Mouse (Mus musculus): ENCODE measurements around the gene Mapkapk3. TPM values are rescaled to one million over a fixed set of nuclear protein-coding genes. Genes with fewer than 3 reads are reported as not detected.
A peak's percentile ranks its signal among the peaks of the same experiment; 100 is the strongest.

Mapkapk3 gene
- total and polyA plus RNA-seq, 3 experiments, result 29.9 to 39.8 (median 30.1) TPM

DNA sequence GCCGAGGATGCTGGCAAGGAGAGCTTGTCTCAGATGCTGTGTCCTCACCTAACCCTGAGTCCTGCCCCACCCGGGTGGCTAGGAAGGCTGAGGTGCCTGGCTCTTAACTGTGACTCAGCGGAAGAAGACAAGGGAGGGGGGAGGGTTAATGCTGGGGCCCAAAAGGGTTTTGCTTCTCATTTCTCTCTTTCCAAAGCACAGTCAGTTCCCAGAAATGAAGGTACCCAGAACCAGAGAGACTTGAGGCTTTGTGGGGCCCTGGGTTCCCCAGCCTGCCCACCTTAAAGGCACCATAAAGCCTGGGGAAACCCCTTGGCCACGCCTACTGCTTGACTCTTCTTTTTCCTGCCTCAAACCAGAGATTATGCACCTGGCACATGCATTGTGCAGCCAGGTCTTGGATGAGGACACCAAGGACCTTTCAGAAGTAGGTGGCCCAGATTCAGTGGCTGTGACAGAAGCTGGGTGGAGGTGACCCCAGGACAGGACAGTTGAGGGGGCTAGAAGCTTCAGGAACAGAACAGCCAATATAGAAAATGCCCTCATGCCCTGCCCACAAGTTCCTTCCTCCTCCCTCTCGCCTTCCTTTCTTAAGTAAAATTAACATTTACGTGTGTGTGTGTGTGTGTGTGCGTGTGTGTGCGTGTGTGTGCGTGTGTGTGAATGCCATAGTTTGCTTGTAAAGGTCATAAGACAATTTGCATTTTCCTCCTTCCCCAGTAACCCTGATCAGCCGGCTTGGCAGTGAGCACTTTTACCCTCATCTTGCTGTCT is 23.3 kb upstream of the Mapkapk3 start (continued):
- TF ChIP-seq JUN (IDR thresholded peaks at IDR 0.05; ENCODE audit: insufficient read depth, low read depth, low read length) (peak; percentile 72), PAX5 (IDR thresholded peaks at IDR 0.05; ENCODE audit: low read length) (no peak), SMC3 (IDR thresholded peaks at IDR 0.05; ENCODE audit: low read depth, low read length) (peak; percentile 44; the same call in 1 of the 2 replicates), MAFK (IDR thresholded peaks at IDR 0.05; ENCODE audit: insufficient replicate concordance, low read length) (peak; percentile 92), ZKSCAN1 (IDR thresholded peaks at IDR 0.05; ENCODE audit: borderline replicate concordance, low read depth, low read length) (no peak), BHLHE40 (IDR thresholded peaks at IDR 0.05; ENCODE audit: low read depth, low read length) (peak; percentile 91), ZC3H11A (IDR thresholded peaks at IDR 0.05; ENCODE audit: low read depth, low read length) (no peak), TCF12 (IDR thresholded peaks at IDR 0.05; ENCODE audit: low read depth, low read length) (peak; percentile 94), ZMIZ1 (IDR thresholded peaks at IDR 0.05; ENCODE audit: low read depth, low read length) (peak; percentile 84; the same call in 1 of the 2 replicates), KAT2A (IDR thresholded peaks at IDR 0.05; ENCODE audit: insufficient replicate concordance, low read length) (peak; percentile 68; the same call in 1 of the 2 replicates), MAZ (IDR thresholded peaks at IDR 0.05; ENCODE audit: low read depth, low read length) (peak; percentile 98), USF2 (conservative IDR thresholded peaks at IDR 0.05; ENCODE audit: low read depth, low read length) (no peak), GABPA (IDR thresholded peaks at IDR 0.05; ENCODE audit: insufficient replicate concordance, low read depth, low read length) (peak; percentile 17; the same call in 1 of the 2 replicates), POLR2AphosphoS2 (IDR thresholded peaks at IDR 0.05; ENCODE audit: low read depth, low read length) (no peak), UBTF (IDR thresholded peaks at IDR 0.05; ENCODE audit: low read depth, low read length) (no peak)

GRCm38 (mm10) chr9:107309600-107309999 is 19.9 kb upstream of the Mapkapk3 start:
- Histone ChIP-seq H3K9ac (ENCODE audit: insufficient read depth, low read depth) (no peak overlapping the region), H3K36me3 (replicated peaks in 1 of 2; ENCODE audit: control insufficient read depth in 1 of 2, insufficient read depth in 1 of 2, low read length in 1 of 2) (no peaks in the 10 kb centered on the region), H3K27ac (ENCODE audit: insufficient read depth, low read depth) (no peak overlapping the region), H3K27me3 (replicated peaks) (no peaks in the 10 kb centered on the region), H3K4me2 (ENCODE audit: insufficient read depth, low read depth, poor library complexity, severe bottlenecking) (no peak overlapping the region), H3K4me3 (replicated peaks in 1 of 3; ENCODE audit: low read depth in 2 of 3, low read length in 2 of 3, poor library complexity in 1 of 3) (no peak overlapping the region), H3K9me3 (replicated peaks; ENCODE audit: low read length) (no peaks in the 10 kb centered on the region), H3K79me2 (replicated peaks; ENCODE audit: control insufficient read depth, extremely low read depth, insufficient read depth, poor library complexity, severe bottlenecking) (no peaks in the 10 kb centered on the region), H3K4me1 (ENCODE audit: control insufficient read depth in 1 of 2, insufficient read depth in 2 of 2) (peaks cover 51 to 89% of the 10 kb centered on the region in 2 experiments)
- dilution Hi-C loops (cut with MboI; ENCODE audit: extremely low pct_ligation_motif_present, extremely low pct_unique_long_range_greater_than_20kb, low sequenced_read_pairs) (no loop called here), in situ Hi-C loops (cut with MboI; ENCODE audit: low pct_ligation_motif_present, low pct_unique_long_range_greater_than_20kb, low sequenced_read_pairs) (no loop called here)
- no peak for DNase-seq (ENCODE audit: extremely low read depth)
- TF ChIP-seq ZNF384 (IDR thresholded peaks at IDR 0.05; ENCODE audit: low read depth, low read length), result no peak

GRCm38 (mm10) chr9:107309171-107309570 is 19.5 kb upstream of the Mapkapk3 start:
- dilution Hi-C loops (cut with MboI; ENCODE audit: extremely low pct_ligation_motif_present, extremely low pct_unique_long_range_greater_than_20kb, low sequenced_read_pairs), result no loop called here

More at GRCm38 (mm10) chr9:107309171-107309570, 19.5 kb upstream of the Mapkapk3 start:
- Histone ChIP-seq H3K4me2 (ENCODE audit: insufficient read depth, low read depth, poor library complexity, severe bottlenecking) (no peak overlapping the region), H3K27me3 (replicated peaks) (no peaks in the 10 kb centered on the region), H3K79me2 (replicated peaks; ENCODE audit: control insufficient read depth, extremely low read depth, insufficient read depth, poor library complexity, severe bottlenecking) (no peaks in the 10 kb centered on the region), H3K4me1 (ENCODE audit: control insufficient read depth in 1 of 2, insufficient read depth in 2 of 2) (peaks cover 53 to 90% of the 10 kb centered on the region in 2 experiments), H3K9me3 (replicated peaks; ENCODE audit: low read length) (no peaks in the 10 kb centered on the region), H3K27ac (ENCODE audit: insufficient read depth, low read depth) (no peak overlapping the region), H3K36me3 (replicated peaks in 1 of 2; ENCODE audit: control insufficient read depth in 1 of 2, insufficient read depth in 1 of 2, low read length in 1 of 2) (no peaks in the 10 kb centered on the region), H3K9ac (ENCODE audit: insufficient read depth, low read depth) (no peak overlapping the region), H3K4me3 (replicated peaks in 1 of 3; ENCODE audit: low read depth in 2 of 3, low read length in 2 of 3, poor library complexity in 1 of 3) (no peak overlapping the region)
- no peak for TF ChIP-seq ETS1 (conservative IDR thresholded peaks at IDR 0.05; ENCODE audit: low read depth, low read length)
- no peak for TF ChIP-seq KAT2A (IDR thresholded peaks at IDR 0.05; ENCODE audit: insufficient replicate concordance, low read length)
- TF ChIP-seq USF2 (conservative IDR thresholded peaks at IDR 0.05; ENCODE audit: low read depth, low read length), result no peak
- in situ Hi-C loops (cut with MboI; ENCODE audit: low pct_ligation_motif_present, low pct_unique_long_range_greater_than_20kb, low sequenced_read_pairs), result no loop called here
- no peak for DNase-seq (ENCODE audit: extremely low read depth)
